Mouse (Mus musculus) lung, adult 2 months (tissue): ENCODE measurements around the gene Msantd1. TPM values are rescaled to one million over a fixed set of nuclear protein-coding genes. Genes with fewer than 3 reads are reported as not detected.

Experiments used
- DNase-seq: peaks from one replicate; pipeline ENCODE4 v3.0.0; 2022
- H3K4me1 ChIP-seq: fragments of 200-500 bp; 2 replicates; pipeline ENCODE4 v1.6.1; 2011; ENCODE audit warnings: low read length; ENCODE audit not compliant: control insufficient read depth, insufficient read depth
- H3K4me3 ChIP-seq: fragments of 200-500 bp; replicated peaks from 2 replicates; pipeline ENCODE3; 2011; ENCODE audit warnings: low read depth, mild to moderate bottlenecking, control low read depth, low read length; ENCODE audit errors: extremely low read depth
- CTCF ChIP-seq: fragments of 200-500 bp; IDR thresholded peaks from 2 replicates; pipeline ENCODE4 v1.5.1; 2011; ENCODE audit warnings: mild to moderate bottlenecking, low read length, control low read depth; ENCODE audit not compliant: insufficient read depth
- POLR2A ChIP-seq: fragments of 200-500 bp; IDR thresholded peaks from 2 replicates; pipeline ENCODE4 v1.6.1; 2011; ENCODE audit warnings: low read depth, mild to moderate bottlenecking, control low read depth, low read length, borderline replicate concordance; ENCODE audit errors: extremely low read depth
- WGBS: fragments of 180-500 bp; shearing (Covaris S2); methylation state at CpG from one replicate; pipeline ENCODE4 v1.1.7; 2018; 5-methylcytosine and 5-hydroxymethylcytosine counted together
- polyA plus RNA-seq: library from polyadenylated mRNA; depleted of rRNA; stranded (reverse); fragments of >200 nt; gene quantifications from 2 replicates; pipeline ENCODE4 v1.2.3, GENCODE M21; 2012; rRNA removed

The Msantd1 gene
- polyA plus RNA-seq, 1 experiment, result 3.1 TPM

- DNase-seq, result no peak
- TF ChIP-seq POLR2A (no peak), CTCF (no peak)
- Histone ChIP-seq H3K4me1 (peaks cover 9% of the 10 kb centered on the region), H3K4me3 (no peak overlapping the region)
- WGBS, result 64% methylated on average over 1 of the region's 1 CpGs
Observed at GRCm38 (mm10) chr5:34960021-34960420, 52.2 kb downstream of the Msantd1 start.

GRCm38 (mm10) chr5:34965531-34965930, 57.7 kb downstream of the Msantd1 start:
- WGBS, result 92% methylated on average over 12 of the region's 12 CpGs
- no peak for DNase-seq

GRCm38 (mm10) chr5:34968386-34968785, 60.6 kb downstream of the Msantd1 start:
- 43% methylated on average over 5 of the region's 5 CpGs for WGBS
- H3K4me3 ChIP-seq, result no peak overlapping the region
- TF ChIP-seq POLR2A (no peak), CTCF (no peak)
- H3K4me1 ChIP-seq, result peaks cover 11% of the 10 kb centered on the region; the same call in 1 of the 2 replicates
- DNase-seq, result no peak

More at GRCm38 (mm10) chr5:34965531-34965930, 57.7 kb downstream of the Msantd1 start:
- TF ChIP-seq POLR2A (no peak), CTCF (no peak)
- H3K4me1 ChIP-seq, result peaks cover 8% of the 10 kb centered on the region; the same call in 1 of the 2 replicates
- H3K4me3 ChIP-seq, result no peak overlapping the region

- no peak for DNase-seq
- peaks cover 14% of the 10 kb centered on the region for H3K4me1 ChIP-seq
- no peak for TF ChIP-seq POLR2A
- no peak for TF ChIP-seq CTCF
Observed at GRCm38 (mm10) chr5:34972471-34972870, 64.7 kb downstream of the Msantd1 start.

More at GRCm38 (mm10) chr5:34972471-34972870, 64.7 kb downstream of the Msantd1 start:
- WGBS, result 77% methylated on average over 3 of the region's 3 CpGs
- no peak overlapping the region for H3K4me3 ChIP-seq

Other genes with a start within 250 kb of the Msantd1 start
- gene Nop14, start 247.9 kb upstream of the Msantd1 start, polyA plus RNA-seq, result 9.5 and 13.5 TPM in 2 replicates
- gene Grk4, start 247.6 kb upstream of the Msantd1 start, polyA plus RNA-seq, result 1.6 and 2.2 TPM in 2 replicates
- gene Htt, start 146.3 kb upstream of the Msantd1 start, polyA plus RNA-seq, result 10.4 and 13.4 TPM in 2 replicates
- gene Rgs12, start 41.4 kb downstream of the Msantd1 start, polyA plus RNA-seq, result 125 and 161 TPM in 2 replicates
- 12.9 and 19.5 TPM in 2 replicates for gene Hgfac, start 133.5 kb downstream of the Msantd1 start, polyA plus RNA-seq
- 1.9 and 2.3 TPM in 2 replicates for gene Dok7, start 148.8 kb downstream of the Msantd1 start, polyA plus RNA-seq
- gene Lrpap1, start 197.8 kb downstream of the Msantd1 start, polyA plus RNA-seq, result 41.6 and 59.7 TPM in 2 replicates